Comparison of ENCODE assay signal across 8 mouse cellular contexts in genomic region chr10:59899341-59900173, GRCm38 (mm10). TPM values are rescaled to one million over a fixed set of nuclear protein-coding genes. Genes with fewer than 3 reads are reported as not detected.
DNase-seq lines count a peak whose midpoint lies in the region; ATAC-seq and TF ChIP-seq lines count a peak whose summit lies in the region.

No protein-coding gene starts in this region.

- peak overlapping the region; percentile 59 for H3K4me2 ChIP-seq in heart, embryonic 11.5 days
- H3K4me2 ChIP-seq in kidney, embryonic 16.5 days (replicated peaks; ENCODE audit: low read depth, low read length), result peak overlapping the region; percentile 31
- peak overlapping the region; percentile 42 for H3K4me2 ChIP-seq in stomach, embryonic 15.5 days

- peak overlapping the region; percentile 74 for H3K9ac ChIP-seq in heart, embryonic 11.5 days (ENCODE audit: low read depth, low read length)
- peak overlapping the region; percentile 56 for H3K9ac ChIP-seq in kidney, embryonic 16.5 days (replicated peaks; ENCODE audit: low read length)
- peak overlapping the region; percentile 60 for H3K9ac ChIP-seq in liver, adult 2 months (ENCODE audit: low read depth, low read length)
- H3K9ac ChIP-seq in stomach, embryonic 15.5 days, result no peak overlapping the region; the same call in 1 of the 2 replicates

- H3K27me3 ChIP-seq in heart, embryonic 11.5 days (ENCODE audit: control insufficient read depth, insufficient read depth, low read length), result no peaks in the 10 kb centered on the region
- no peaks in the 10 kb centered on the region for H3K27me3 ChIP-seq in kidney, embryonic 16.5 days (ENCODE audit: insufficient read depth, low read length)
- H3K27me3 ChIP-seq in liver, adult 2 months (ENCODE audit: control insufficient read depth, insufficient read depth, low read length), result no peaks in the 10 kb centered on the region
- no peaks in the 10 kb centered on the region for H3K27me3 ChIP-seq in stomach, embryonic 15.5 days (replicated peaks)

- ATAC-seq in heart, embryonic 11.5 days (replicated peaks; ENCODE audit: insufficient number of reproducible peaks, low FRiP score, low TSS enrichment), result peak; percentile 89
- ATAC-seq in kidney, embryonic 16.5 days (ENCODE audit: low FRiP score, low TSS enrichment), result peak; percentile 96
- ATAC-seq in monocyte, adult 5-6 weeks (replicated peaks; ENCODE audit: insufficient number of reproducible peaks, low FRiP score, low TSS enrichment, poor library complexity, severe bottlenecking), result peak; percentile 66
- ATAC-seq in stomach, embryonic 15.5 days (ENCODE audit: insufficient read depth, low FRiP score, low read depth), result peak; percentile 94

- no peak for TF ChIP-seq CTCF in bone marrow, adult 2 months (IDR thresholded peaks at IDR 0.05; ENCODE audit: control insufficient read depth, insufficient read depth, low read length)
- TF ChIP-seq CTCF in embryonic fibroblast, embryonic 13.5 days (IDR thresholded peaks at IDR 0.05; ENCODE audit: borderline replicate concordance, insufficient read depth, low read length), result no peak
- no peak for TF ChIP-seq CTCF in liver, adult 2 months (IDR thresholded peaks at IDR 0.05; ENCODE audit: low read depth, low read length)

- peaks cover 33% of the 10 kb centered on the region for H3K4me1 ChIP-seq in bone marrow, adult 2 months (ENCODE audit: control insufficient read depth, insufficient read depth, low read length)
- peaks cover 17% of the 10 kb centered on the region for H3K4me1 ChIP-seq in embryonic fibroblast, embryonic 13.5 days (ENCODE audit: control insufficient read depth, insufficient read depth, low read length)
- H3K4me1 ChIP-seq in heart, embryonic 11.5 days (ENCODE audit: control insufficient read depth, insufficient read depth, low read length), result peaks cover 48% of the 10 kb centered on the region
- H3K4me1 ChIP-seq in kidney, embryonic 16.5 days (ENCODE audit: insufficient read depth, low read length), result peaks cover 64% of the 10 kb centered on the region
- H3K4me1 ChIP-seq in liver, adult 2 months (ENCODE audit: control insufficient read depth, insufficient read depth, low read length), result peaks cover 14% of the 10 kb centered on the region; the same call in 1 of the 2 replicates
- H3K4me1 ChIP-seq in stomach, embryonic 15.5 days, result peaks cover 51% of the 10 kb centered on the region

- H3K9me3 ChIP-seq in heart, embryonic 11.5 days (replicated peaks; ENCODE audit: control insufficient read depth, low read length), result no peaks in the 10 kb centered on the region
- no peaks in the 10 kb centered on the region for H3K9me3 ChIP-seq in kidney, embryonic 16.5 days (ENCODE audit: low read length)
- no peaks in the 10 kb centered on the region for H3K9me3 ChIP-seq in stomach, embryonic 15.5 days

- H3K79me2 ChIP-seq in liver, adult 2 months (ENCODE audit: control insufficient read depth, insufficient read depth, low read length), result no peaks in the 10 kb centered on the region

- H3K36me3 ChIP-seq in heart, embryonic 11.5 days (ENCODE audit: control insufficient read depth, insufficient read depth, low read length), result peaks cover 10% of the 10 kb centered on the region
- peaks cover 20% of the 10 kb centered on the region for H3K36me3 ChIP-seq in kidney, embryonic 16.5 days (ENCODE audit: insufficient read depth, low read length)
- peaks cover 4% of the 10 kb centered on the region; the same call in 1 of the 2 replicates for H3K36me3 ChIP-seq in liver, adult 2 months (ENCODE audit: control insufficient read depth, insufficient read depth, low read length)
- peaks cover 23% of the 10 kb centered on the region for H3K36me3 ChIP-seq in stomach, embryonic 15.5 days

- TF ChIP-seq POLR2A in bone marrow, adult 2 months (IDR thresholded peaks at IDR 0.05; ENCODE audit: borderline replicate concordance, control insufficient read depth, low read depth, low read length), result peak; percentile 87
- peak; percentile 78 for TF ChIP-seq POLR2A in embryonic fibroblast, embryonic 13.5 days (IDR thresholded peaks at IDR 0.05; ENCODE audit: low read depth, low read length)
- TF ChIP-seq POLR2A in liver, adult 2 months (IDR thresholded peaks at IDR 0.05; ENCODE audit: extremely low read depth, insufficient read depth, low read length), result 0 out of 2 replicates have a peak, but pooled peaks have one; percentile 45

- 6% methylated on average over 21 of the region's 21 CpGs for WGBS in bone marrow, adult 2 months
- 11% methylated on average over 21 of the region's 21 CpGs for WGBS in heart, embryonic 11.5 days (ENCODE audit: insufficient replicate concordance)
- WGBS in kidney, embryonic 16.5 days, result 6% methylated on average over 21 of the region's 21 CpGs
- 14% methylated on average over 21 of the region's 21 CpGs for WGBS in liver, adult 2 months
- WGBS in stomach, embryonic 15.5 days, result 10% methylated on average over 21 of the region's 21 CpGs

- H3K4me3 ChIP-seq in bone marrow, adult 2 months (replicated peaks; ENCODE audit: control insufficient read depth, low read depth, low read length), result peak overlapping the region; percentile 40
- no peak overlapping the region for H3K4me3 ChIP-seq in embryonic fibroblast, embryonic 13.5 days (ENCODE audit: insufficient read depth, low read length)
- H3K4me3 ChIP-seq in heart, embryonic 11.5 days (ENCODE audit: low read depth, low read length), result peak overlapping the region; percentile 8
- H3K4me3 ChIP-seq in kidney, embryonic 16.5 days (ENCODE audit: low read length), result no peak overlapping the region
- H3K4me3 ChIP-seq in liver, adult 2 months (ENCODE audit: insufficient read depth, low read depth, low read length), result no peak overlapping the region
- H3K4me3 ChIP-seq in stomach, embryonic 15.5 days (replicated peaks), result 0 out of 2 replicates have a peak overlapping the region, but pooled peaks have one; percentile 0

- H3K27ac ChIP-seq in bone marrow, adult 2 months (ENCODE audit: control insufficient read depth, insufficient read depth, low read depth, low read length, poor library complexity), result peak overlapping the region; percentile 97
- peak overlapping the region; percentile 91 for H3K27ac ChIP-seq in embryonic fibroblast, embryonic 13.5 days (ENCODE audit: insufficient read depth, low read length)
- peak overlapping the region; percentile 98 for H3K27ac ChIP-seq in heart, embryonic 11.5 days (ENCODE audit: low read depth, low read length)
- peak overlapping the region; percentile 99 for H3K27ac ChIP-seq in kidney, embryonic 16.5 days (ENCODE audit: low read length)
- H3K27ac ChIP-seq in liver, adult 2 months (replicated peaks; ENCODE audit: insufficient read depth, low read depth, low read length), result peak overlapping the region; percentile 89
- peak overlapping the region; percentile 94 for H3K27ac ChIP-seq in stomach, embryonic 15.5 days

- DNase-seq in A20 (ENCODE audit: low read depth, low spot score), result peak; percentile 97
- DNase-seq in liver, adult 2 months (ENCODE audit: extremely low read depth, low read depth, low spot score), result peak; percentile 93

RNA-seq across cellular contexts. Expression of gene Dnajb12, which starts 20.2 kb away (rescaled TPM):
- 15.4 and 20.5 TPM in 2 replicates for polyA plus RNA-seq in bone marrow, adult 2 months (2011; ENCODE audit: insufficient read depth, insufficient read length, low replicate concordance, missing spikeins)
- 31.5 and 36.2 TPM in 2 replicates for polyA plus RNA-seq in embryonic fibroblast, embryonic 13.5 days (2011; ENCODE audit: insufficient read length, low read depth, missing spikeins)
- polyA plus RNA-seq in heart, embryonic 11.5 days (2014; fragmentation: Nextera tagmentation; extraction: Ambion mirVana), result 30.3 and 31.3 TPM in 2 replicates
- 30.1 and 32.9 TPM in 2 replicates for polyA plus RNA-seq in kidney, embryonic 16.5 days (2015; fragmentation: Nextera tagmentation; extraction: Ambion mirVana)
- total RNA-seq in liver, adult 2 months (2014; rRNA removed), result 22.4 and 27.7 TPM in 2 replicates
- polyA plus RNA-seq in liver, adult 2 months (2012; rRNA removed), result 47.0 and 56.9 TPM in 2 replicates
- 29.6 to 41.9 TPM (median 30.0 TPM) in 3 replicates for total RNA-seq in monocyte, adult 5-6 weeks (2017)
- polyA plus RNA-seq in stomach, embryonic 15.5 days (2015; fragmentation: Nextera tagmentation; extraction: Ambion mirVana), result 20.6 and 22.0 TPM in 2 replicates

RNA-seq across cellular contexts. Expression of gene Ddit4, which starts 52.1 kb away (rescaled TPM):
- polyA plus RNA-seq in bone marrow, adult 2 months (2011; ENCODE audit: insufficient read depth, insufficient read length, low replicate concordance, missing spikeins), result 19.2 and 34.2 TPM in 2 replicates
- polyA plus RNA-seq in embryonic fibroblast, embryonic 13.5 days (2011; ENCODE audit: insufficient read length, low read depth, missing spikeins), result 150 and 156 TPM in 2 replicates
- 1.9 and 3.4 TPM in 2 replicates for polyA plus RNA-seq in heart, embryonic 11.5 days (2014; fragmentation: Nextera tagmentation; extraction: Ambion mirVana)
- 30.6 and 31.9 TPM in 2 replicates for polyA plus RNA-seq in kidney, embryonic 16.5 days (2015; fragmentation: Nextera tagmentation; extraction: Ambion mirVana)
- 5.2 and 8.8 TPM in 2 replicates for total RNA-seq in liver, adult 2 months (2014; rRNA removed)
- polyA plus RNA-seq in liver, adult 2 months (2012; rRNA removed), result 13.6 and 16.4 TPM in 2 replicates
- 29.5 to 34.2 TPM (median 34.2 TPM) in 3 replicates for total RNA-seq in monocyte, adult 5-6 weeks (2017)
- polyA plus RNA-seq in stomach, embryonic 15.5 days (2015; fragmentation: Nextera tagmentation; extraction: Ambion mirVana), result 45.6 and 45.8 TPM in 2 replicates

Comparison
In these comparisons a context has a peak if more than half of its experiments do, and no peak if none do; other contexts are left out.
1. H3K4me3 ChIP-seq: peak in bone marrow, adult 2 months (single experiment), heart, embryonic 11.5 days (single experiment) and stomach, embryonic 15.5 days (single experiment); none in embryonic fibroblast, embryonic 13.5 days (single experiment), kidney, embryonic 16.5 days (single experiment) and liver, adult 2 months (single experiment).
2. Peak in every context shown above with its lines, with median percentiles within 50 percentile points of each other: H3K27ac ChIP-seq, POLR2A ChIP-seq, ATAC-seq and H3K4me2 ChIP-seq.